Mouse (Mus musculus) embryonic facial prominence, embryonic 14.5 days (tissue): ENCODE data around the gene Plbd2. TPM values are rescaled to one million over a fixed set of nuclear protein-coding genes. Genes with fewer than 3 reads are reported as not detected.

Experiments used
- ATAC-seq: fragments of 200-750 bp; cut with Nextera tagmentation; 2 replicates; pipeline ENCODE4 v1.8.0; 2017; ENCODE audit warnings: low read depth, moderate number of reproducible peaks, moderate TSS enrichment
- DNase-seq: peaks from one replicate; pipeline ENCODE4 v3.0.0-alpha.2; 2015; ENCODE audit warnings: low spot score
- H3K27ac ChIP-seq: fragments of 300-500 bp; sonication (generic); replicated peaks from 2 replicates; pipeline ENCODE4 v1.5.1; 2014; ENCODE audit warnings: low read depth, mild to moderate bottlenecking, low read length, moderate library complexity
- H3K27me3 ChIP-seq: fragments of 300-500 bp; sonication (generic); replicated peaks from 2 replicates; pipeline ENCODE4 v1.6.1; 2014; ENCODE audit warnings: low read length; ENCODE audit not compliant: control insufficient read depth, insufficient read depth
- H3K36me3 ChIP-seq: fragments of 300-500 bp; sonication (generic); 2 replicates; pipeline ENCODE4 v1.6.1; 2014; ENCODE audit warnings: low read length, mixed read lengths; ENCODE audit not compliant: control insufficient read depth, insufficient read depth
- H3K4me1 ChIP-seq: fragments of 300-500 bp; sonication (generic); 2 replicates; pipeline ENCODE4 v1.6.1; 2014; ENCODE audit warnings: antibody characterized with exemption, low read length; ENCODE audit not compliant: control insufficient read depth, insufficient read depth
- H3K4me2 ChIP-seq: fragments of 300-500 bp; sonication (generic); 2 replicates; pipeline ENCODE4 v1.6.1; 2014; ENCODE audit warnings: low read depth, mild to moderate bottlenecking, low read length, moderate library complexity, mixed read lengths
- H3K4me3 ChIP-seq: fragments of 300-500 bp; sonication (generic); 2 replicates; pipeline ENCODE4 v1.5.1; 2014; ENCODE audit warnings: low read depth, mild to moderate bottlenecking, low read length
- H3K9ac ChIP-seq: fragments of 300-500 bp; sonication (generic); 2 replicates; pipeline ENCODE4 v1.6.1; 2014; ENCODE audit warnings: low read depth, mild to moderate bottlenecking, low read length, moderate library complexity, mixed read lengths
- H3K9me3 ChIP-seq: fragments of 300-500 bp; sonication (generic); 2 replicates; pipeline ENCODE4 v1.6.1; 2016; ENCODE audit warnings: low read length; ENCODE audit not compliant: control insufficient read depth
- WGBS: fragments of 180-500 bp; shearing (Covaris S2); extraction: QIAGEN DNeasy Blood & Tissue Kit; methylation state at CpG from one replicate; pipeline ENCODE4 v1.1.7; 2014; 5-methylcytosine and 5-hydroxymethylcytosine counted together
- polyA plus RNA-seq: library from polyadenylated mRNA; unstranded; fragments of >200 nt; fragmentation: Nextera tagmentation; extraction: Ambion mirVana; gene quantifications from 2 replicates; pipeline ENCODE4 v1.2.1, GENCODE M21; 2014

The Plbd2 gene
- polyA plus RNA-seq, 1 experiment from 2014 or later = 47.0 TPM

- Histone ChIP-seq H3K36me3 (no peaks in the 10 kb centered on the region), H3K27me3 (peaks cover 100% of the 10 kb centered on the region), H3K9ac (no peak overlapping the region), H3K4me3 (peak overlapping the region; percentile 37), H3K4me1 (no peaks in the 10 kb centered on the region), H3K27ac (no peak overlapping the region), H3K4me2 (peak overlapping the region; percentile 50), H3K9me3 (no peaks in the 10 kb centered on the region)
- ATAC-seq (no peak), DNase-seq (no peak)
- under 1% methylated on average over 36 of the region's 47 CpGs for WGBS
Observed at GRCm38 (mm10) chr5:120435731-120436501, 67.5 kb downstream of the Plbd2 start.

GRCm38 (mm10) chr5:120435006-120435681, 68.3 kb downstream of the Plbd2 start:
- 0 out of 2 replicates have a peak overlapping the region, but pooled peaks have one; percentile 37 for H3K4me3 ChIP-seq

GRCm38 (mm10) chr5:120434231-120434735, 69.1 kb downstream of the Plbd2 start:
- peaks cover 100% of the 10 kb centered on the region for H3K27me3 ChIP-seq
- no peak overlapping the region for H3K4me3 ChIP-seq
- no peak overlapping the region for H3K9ac ChIP-seq
- H3K4me1 ChIP-seq = no peaks in the 10 kb centered on the region
- DNase-seq (no peak), ATAC-seq (no peak)
- no peak overlapping the region for H3K4me2 ChIP-seq
- 4% methylated on average over 20 of the region's 21 CpGs for WGBS
- H3K36me3 ChIP-seq = no peaks in the 10 kb centered on the region
- H3K9me3 ChIP-seq = no peaks in the 10 kb centered on the region
- no peak overlapping the region for H3K27ac ChIP-seq

More at GRCm38 (mm10) chr5:120435006-120435681, 68.3 kb downstream of the Plbd2 start:
- Histone ChIP-seq H3K4me1 (no peaks in the 10 kb centered on the region), H3K9ac (no peak overlapping the region), H3K36me3 (no peaks in the 10 kb centered on the region), H3K27me3 (peaks cover 100% of the 10 kb centered on the region), H3K4me2 (no peak overlapping the region), H3K9me3 (no peaks in the 10 kb centered on the region), H3K27ac (no peak overlapping the region)
- ATAC-seq (no peak), DNase-seq (no peak)
- under 1% methylated on average over 42 of the region's 44 CpGs for WGBS

Other genes with a start within 250 kb of the Plbd2 start
- not detected in 2 replicates for gene Lhx5, start 71.9 kb downstream of the Plbd2 start, polyA plus RNA-seq
- 1.2 and 1.6 TPM in 2 replicates for gene Sdsl, start 30.8 kb downstream of the Plbd2 start, polyA plus RNA-seq
- not detected in 2 replicates for gene Sds, start 27.1 kb downstream of the Plbd2 start, polyA plus RNA-seq
- 3.5 and 5.7 TPM in 2 replicates for gene Slc8b1, start 7.5 kb upstream of the Plbd2 start, polyA plus RNA-seq
- 24.8 and 26.7 TPM in 2 replicates for gene Tpcn1, start 85.0 kb upstream of the Plbd2 start, polyA plus RNA-seq
- gene Iqcd, start 85.4 kb upstream of the Plbd2 start, polyA plus RNA-seq = 0.60 and 1.7 TPM in 2 replicates
- 9.9 and 11.4 TPM in 2 replicates for gene Rita1, start 109.0 kb upstream of the Plbd2 start, polyA plus RNA-seq
- 28.2 and 36.4 TPM in 2 replicates for gene Ddx54, start 109.1 kb upstream of the Plbd2 start, polyA plus RNA-seq
- gene Cfap73, start 130.6 kb upstream of the Plbd2 start, polyA plus RNA-seq = 1.0 TPM in 1 of 2 replicates, not detected in the other
- 0.50 and 1.4 TPM in 2 replicates for gene Rasal1, start 145.2 kb upstream of the Plbd2 start, polyA plus RNA-seq
- gene Dtx1, start 208.3 kb upstream of the Plbd2 start, polyA plus RNA-seq = 3.4 and 4.3 TPM in 2 replicates
- gene Oas2, start 246.2 kb upstream of the Plbd2 start, polyA plus RNA-seq = 0.38 and 0.42 TPM in 2 replicates